Comparison of ENCODE assay signal across 30 mouse cellular contexts in genomic region chr5:143335089-143335460, GRCm38 (mm10). TPM values are rescaled to one million over a fixed set of nuclear protein-coding genes. Genes with fewer than 3 reads are reported as not detected.
DNase-seq lines count a peak whose midpoint lies in the region; ATAC-seq and TF ChIP-seq lines count a peak whose summit lies in the region.
"Had no signal": no experiment of that assay in that cellular context is flagged by ENCODE, and none has a peak within 500 bp of the region (broad histone marks: within the 10 kb centered on the region; RNA-seq: fewer than 3 reads in every experiment).

No protein-coding gene starts in this region.

- H3K27me3 ChIP-seq in stomach, embryonic 14.5 days (ENCODE audit: control insufficient read depth, insufficient read depth, low read length): no peaks in the 10 kb centered on the region
- no peaks in the 10 kb centered on the region for H3K27me3 ChIP-seq in stomach, postnatal 0 days (ENCODE audit: control insufficient read depth, insufficient read depth, low read length)

- no peaks in the 10 kb centered on the region for H3K36me3 ChIP-seq in stomach, embryonic 14.5 days (ENCODE audit: control insufficient read depth, insufficient read depth, low read length)
- H3K36me3 ChIP-seq in stomach, postnatal 0 days (ENCODE audit: control insufficient read depth, insufficient read depth, low read length): no peaks in the 10 kb centered on the region
- H3K36me3 ChIP-seq: forebrain, embryonic 12.5 days; forebrain, embryonic 15.5 days; heart, embryonic 12.5 days; heart, embryonic 15.5 days; hindbrain, embryonic 10.5 days had no signal

- no peak overlapping the region for H3K4me2 ChIP-seq in stomach, embryonic 14.5 days (replicated peaks; ENCODE audit: low read depth, low read length)
- no peak overlapping the region for H3K4me2 ChIP-seq in stomach, postnatal 0 days (replicated peaks; ENCODE audit: low read depth)
- H3K4me2 ChIP-seq: forebrain, embryonic 12.5 days; forebrain, embryonic 15.5 days; heart, embryonic 12.5 days; heart, embryonic 15.5 days; hindbrain, embryonic 14.5 days had no signal

- TF ChIP-seq CTCF in stomach, postnatal 0 days (IDR thresholded peaks at IDR 0.05; ENCODE audit: low read depth): no peak

- ATAC-seq in stomach, embryonic 14.5 days (ENCODE audit: insufficient number of reproducible peaks, insufficient read depth, low FRiP score, low read depth): 0 out of 2 replicates have a peak, but pooled peaks have one; percentile 42
- no peak for ATAC-seq in stomach, postnatal 0 days (ENCODE audit: low FRiP score, low TSS enrichment)
- ATAC-seq in granulocyte monocyte progenitor cell, adult 5-6 weeks (replicated peaks; ENCODE audit: poor library complexity, severe bottlenecking): peak; percentile 38
- ATAC-seq: CD4-positive, CD25-positive, alpha-beta regulatory T cell, adult 4 months; forebrain, embryonic 15.5 days; intestine, postnatal 0 days had no signal

- H3K27ac ChIP-seq in stomach, embryonic 14.5 days (ENCODE audit: low read length): no peak overlapping the region
- no peak overlapping the region for H3K27ac ChIP-seq in stomach, postnatal 0 days (replicated peaks)
- H3K27ac ChIP-seq: forebrain, embryonic 12.5 days; forebrain, embryonic 15.5 days; heart, embryonic 15.5 days; hindbrain, embryonic 10.5 days; hindbrain, embryonic 14.5 days had no signal

- TF ChIP-seq EP300 in stomach, postnatal 0 days (optimal IDR thresholded peaks at IDR 0.05): no peak

- H3K9me3 ChIP-seq in stomach, embryonic 14.5 days (ENCODE audit: control insufficient read depth, low read depth, low read length): no peaks in the 10 kb centered on the region
- H3K9me3 ChIP-seq in stomach, postnatal 0 days (ENCODE audit: control insufficient read depth, low read length): no peaks in the 10 kb centered on the region
- H3K9me3 ChIP-seq: forebrain, embryonic 12.5 days; forebrain, embryonic 15.5 days; heart, embryonic 12.5 days; heart, embryonic 15.5 days; hindbrain, embryonic 10.5 days had no signal

- 78% methylated on average over 7 of the region's 7 CpGs for WGBS in stomach, embryonic 14.5 days
- 57% methylated on average over 7 of the region's 7 CpGs for WGBS in stomach, postnatal 0 days

- H3K4me3 ChIP-seq in stomach, embryonic 14.5 days (ENCODE audit: low read depth, low read length): no peak overlapping the region
- no peak overlapping the region for H3K4me3 ChIP-seq in stomach, postnatal 0 days (ENCODE audit: low read depth, low read length)
- H3K4me3 ChIP-seq: forebrain, embryonic 12.5 days; forebrain, embryonic 15.5 days; heart, embryonic 12.5 days; heart, embryonic 15.5 days; hindbrain, embryonic 10.5 days had no signal

- 0 out of 2 replicates have a peak, but pooled peaks cover under 1% of the 10 kb centered on the region for H3K4me1 ChIP-seq in stomach, embryonic 14.5 days (ENCODE audit: control insufficient read depth, insufficient read depth, low read length)
- H3K4me1 ChIP-seq in stomach, postnatal 0 days (replicated peaks; ENCODE audit: control insufficient read depth, insufficient read depth): no peaks in the 10 kb centered on the region

- no peak overlapping the region for H3K9ac ChIP-seq in stomach, embryonic 14.5 days (replicated peaks; ENCODE audit: low read depth, low read length)
- no peak overlapping the region for H3K9ac ChIP-seq in stomach, postnatal 0 days (ENCODE audit: low read length)
- H3K9ac ChIP-seq: forebrain, embryonic 12.5 days; forebrain, embryonic 15.5 days; heart, embryonic 12.5 days; heart, embryonic 15.5 days; hindbrain, embryonic 14.5 days had no signal

- peak; percentile 28 for DNase-seq in adrenal gland, postnatal 14 days
- DNase-seq in adrenal gland, postnatal 25 days: no peak
- DNase-seq in stomach, postnatal 0 days (ENCODE audit: low spot score): no peak
- DNase-seq in NIH3T3 (ENCODE audit: low read depth): peak; percentile 10
- no peak for DNase-seq in gastrocnemius, adult 8-10 months (ENCODE audit: low spot score in 2 of 2)
- no peak for DNase-seq in thymus, postnatal 14 days
- DNase-seq: adrenal gland, adult 8-10 months; cerebellum, adult 18-20 months; cerebellum, adult 9-10 months; cerebellum, postnatal 14 days; gastrocnemius, postnatal 14 days; heart, adult 18-20 months; heart, postnatal 10 days; heart, postnatal 36 days; kidney, adult 2 months had no signal

RNA-seq across cellular contexts. Expression of gene Zdhhc4, which starts 6.0 kb away (rescaled TPM):
- 52.0 and 52.5 TPM in 2 replicates for total RNA-seq in adrenal gland, postnatal 14 days (2021)
- total RNA-seq in adrenal gland, postnatal 25 days (2021): 58.7 and 66.5 TPM in 2 replicates
- 76.2 and 83.4 TPM in 2 replicates for polyA plus RNA-seq in stomach, embryonic 14.5 days (2014; fragmentation: Nextera tagmentation; extraction: Ambion mirVana)
- polyA plus RNA-seq in stomach, postnatal 0 days (2015; fragmentation: Nextera tagmentation; extraction: Ambion mirVana): 62.6 and 65.2 TPM in 2 replicates
- total RNA-seq in granulocyte monocyte progenitor cell, adult 5-6 weeks (2014; fragmentation: Nextera tagmentation): 57.9 and 81.0 TPM in 2 replicates
- total RNA-seq in granulocyte monocyte progenitor cell, adult 5-6 weeks (2017): 38.5 and 49.2 TPM in 2 replicates
- 10 to 100 TPM; 33.7 to 45.5 (median 37.9) TPM for total RNA-seq in gastrocnemius, adult 8-10 months (2022)

RNA-seq across cellular contexts. Expression of gene E130309D02Rik, which starts 19.9 kb away (rescaled TPM):
- 24.5 and 26.4 TPM in 2 replicates for total RNA-seq in adrenal gland, postnatal 14 days (2021)
- total RNA-seq in adrenal gland, postnatal 25 days (2021): 36.5 and 39.8 TPM in 2 replicates
- polyA plus RNA-seq in stomach, embryonic 14.5 days (2014; fragmentation: Nextera tagmentation; extraction: Ambion mirVana): 26.0 and 28.8 TPM in 2 replicates
- polyA plus RNA-seq in stomach, postnatal 0 days (2015; fragmentation: Nextera tagmentation; extraction: Ambion mirVana): 15.7 and 18.5 TPM in 2 replicates
- 40.5 and 47.3 TPM in 2 replicates for total RNA-seq in granulocyte monocyte progenitor cell, adult 5-6 weeks (2014; fragmentation: Nextera tagmentation)
- 16.5 and 22.4 TPM in 2 replicates for total RNA-seq in granulocyte monocyte progenitor cell, adult 5-6 weeks (2017)
- total RNA-seq in gastrocnemius, adult 8-10 months (2022): 10 to 100 TPM; 10.2 to 12.2 (median 11.2) TPM

RNA-seq across cellular contexts. Expression of gene Grid2ip, which starts 22.1 kb away (rescaled TPM):
- total RNA-seq in adrenal gland, postnatal 14 days (2021): 0.41 and 0.68 TPM in 2 replicates
- 0.73 and 0.95 TPM in 2 replicates for total RNA-seq in adrenal gland, postnatal 25 days (2021)
- 1.3 and 2.0 TPM in 2 replicates for polyA plus RNA-seq in stomach, embryonic 14.5 days (2014; fragmentation: Nextera tagmentation; extraction: Ambion mirVana)
- 0.86 and 1.4 TPM in 2 replicates for polyA plus RNA-seq in stomach, postnatal 0 days (2015; fragmentation: Nextera tagmentation; extraction: Ambion mirVana)
- total RNA-seq in granulocyte monocyte progenitor cell, adult 5-6 weeks (2014; fragmentation: Nextera tagmentation): not detected in 2 replicates
- not detected in 2 replicates for total RNA-seq in granulocyte monocyte progenitor cell, adult 5-6 weeks (2017)
- total RNA-seq in gastrocnemius, adult 8-10 months (2022): not detected
- total RNA-seq: gastrocnemius, adult 18-20 months; gastrocnemius, postnatal 14 days; heart, adult 18-20 months; heart, postnatal 10 days; heart, postnatal 36 days; MEL had no signal
- polyA plus RNA-seq: C2C12; CD4-positive, CD25-positive, alpha-beta regulatory T cell, adult 4 months; heart, embryonic 15.5 days had no signal

RNA-seq across cellular contexts. Expression of gene Zfp853, which starts 41.7 kb away (rescaled TPM):
- total RNA-seq in adrenal gland, postnatal 14 days (2021): 0.41 and 0.83 TPM in 2 replicates
- 0.24 and 0.29 TPM in 2 replicates for total RNA-seq in adrenal gland, postnatal 25 days (2021)
- 0.12 and 0.24 TPM in 2 replicates for polyA plus RNA-seq in stomach, embryonic 14.5 days (2014; fragmentation: Nextera tagmentation; extraction: Ambion mirVana)
- 0.06 TPM in 2 replicates for polyA plus RNA-seq in stomach, postnatal 0 days (2015; fragmentation: Nextera tagmentation; extraction: Ambion mirVana)
- not detected in 2 replicates for total RNA-seq in granulocyte monocyte progenitor cell, adult 5-6 weeks (2014; fragmentation: Nextera tagmentation)
- not detected in 2 replicates for total RNA-seq in granulocyte monocyte progenitor cell, adult 5-6 weeks (2017)
- not detected for total RNA-seq in gastrocnemius, adult 8-10 months (2022)
- total RNA-seq: gastrocnemius, adult 18-20 months had no signal
- polyA plus RNA-seq: C2C12; CD4-positive, CD25-positive, alpha-beta regulatory T cell, adult 4 months; embryonic facial prominence, embryonic 11.5 days; forebrain, embryonic 15.5 days; heart, embryonic 12.5 days; heart, embryonic 15.5 days; hindbrain, embryonic 10.5 days; intestine, embryonic 14.5 days; intestine, postnatal 0 days had no signal

Comparison
In these comparisons a context has a peak if more than half of its experiments do, and no peak if none do; other contexts are left out.
1. DNase-seq: peak in adrenal gland, postnatal 14 days (single experiment) and NIH3T3 (single experiment); none in adrenal gland, postnatal 25 days (single experiment), stomach, postnatal 0 days (single experiment), gastrocnemius, adult 8-10 months (0 of 2) and thymus, postnatal 14 days (single experiment).